Mouse (Mus musculus) c-Kit-positive CD71-negative TER-119-negative erythroid progenitor cells, embryonic 14.5 days (primary cell): ENCODE data around the gene Mcm10.
"Not testable (repeated sequence)": the region's sequence is repeated elsewhere in the genome, so short reads cannot be mapped to it uniquely, and the experiment has no call there.

Experiments
- DNase-seq: peaks from one replicate; pipeline ENCODE4 v3.0.0-alpha.2; 2013; ENCODE audit warnings: low read depth

Gene Mcm10

DNA sequence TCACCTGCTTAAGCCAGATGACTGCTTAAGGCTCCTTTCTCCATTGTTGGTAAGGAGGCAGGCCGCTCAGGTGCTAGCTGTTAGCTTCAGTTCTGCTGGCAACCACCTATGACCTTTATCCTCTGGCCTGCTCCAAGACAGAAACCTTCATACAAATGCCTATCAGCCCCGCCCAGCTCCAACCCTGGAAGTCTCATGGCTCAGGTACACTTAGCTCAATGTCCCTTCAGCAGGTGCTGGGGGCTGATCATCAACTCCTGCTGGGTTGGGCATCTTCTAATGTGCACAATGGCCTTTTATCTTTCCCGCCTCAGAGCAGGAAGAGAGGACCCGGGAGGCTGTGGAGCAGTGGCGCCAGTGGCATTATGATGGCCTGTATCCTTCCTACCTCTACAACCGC lies 27.6 kb downstream of the Mcm10 start:
- DNase-seq: no peak

DNA sequence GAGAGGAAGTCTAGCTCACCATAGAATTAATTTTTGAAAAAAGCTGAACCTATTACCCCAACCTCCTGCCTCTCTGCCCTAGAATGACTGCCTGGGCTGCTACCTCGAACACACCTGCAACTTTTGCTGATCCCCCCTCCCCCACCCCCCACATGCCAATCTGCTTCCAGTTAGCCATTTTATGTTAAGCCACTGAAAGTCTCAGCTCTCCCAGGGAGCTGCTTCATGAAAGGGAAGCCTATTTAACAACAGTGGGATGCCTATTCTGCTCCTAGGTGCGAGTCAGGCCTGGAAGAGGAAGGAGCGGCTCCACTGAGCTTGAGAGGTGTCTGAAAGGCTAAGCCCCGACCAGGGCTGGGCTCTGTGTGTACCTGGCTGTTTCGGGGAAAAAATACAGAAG lies 28.6 kb downstream of the Mcm10 start:
- no peak for DNase-seq

DNA sequence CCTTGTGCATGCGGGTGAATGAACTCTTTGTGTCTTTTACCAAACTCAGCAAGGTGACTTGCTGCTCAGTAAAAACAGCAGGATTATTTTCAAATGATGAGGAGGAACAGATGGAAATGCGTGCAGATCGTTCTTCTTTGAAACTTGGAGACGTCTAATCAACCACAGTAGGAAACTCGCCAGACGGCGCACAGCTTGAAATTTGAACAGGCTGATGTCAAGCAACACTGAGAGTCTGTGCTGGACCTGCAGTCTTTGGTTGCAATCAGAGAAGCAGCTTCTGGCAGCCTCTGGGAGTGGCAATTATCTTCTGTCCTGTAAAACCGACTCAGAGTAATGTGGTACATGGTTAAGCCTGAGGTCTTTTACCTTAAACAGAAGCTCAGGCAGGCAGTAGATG lies 34.5 kb downstream of the Mcm10 start:
- no peak for DNase-seq

DNA sequence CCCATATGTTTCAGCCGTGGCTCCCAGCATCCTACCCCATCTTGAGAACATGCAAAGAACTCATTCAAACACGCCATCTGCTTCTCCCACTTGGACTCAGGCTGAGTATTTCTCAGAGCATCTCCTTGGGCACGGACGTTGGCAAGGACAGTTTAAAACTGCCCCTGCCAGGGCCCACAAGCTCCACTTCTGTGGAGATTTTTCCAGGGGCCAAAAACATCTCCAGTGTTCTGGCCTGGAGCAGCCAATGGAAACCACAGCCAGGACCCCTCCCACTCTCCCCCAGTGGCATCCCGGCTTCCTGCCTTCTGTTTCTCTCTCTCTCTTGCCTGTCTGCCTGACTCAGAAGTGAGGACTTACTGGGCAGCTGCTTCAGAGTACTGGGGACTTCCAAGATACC lies 36.8 kb downstream of the Mcm10 start, which contains the start of gene Ucma:
Gene Ucma (plus strand): TSS at position 316 of the 400 bp plus-strand sequence.
- no peak for DNase-seq

DNA sequence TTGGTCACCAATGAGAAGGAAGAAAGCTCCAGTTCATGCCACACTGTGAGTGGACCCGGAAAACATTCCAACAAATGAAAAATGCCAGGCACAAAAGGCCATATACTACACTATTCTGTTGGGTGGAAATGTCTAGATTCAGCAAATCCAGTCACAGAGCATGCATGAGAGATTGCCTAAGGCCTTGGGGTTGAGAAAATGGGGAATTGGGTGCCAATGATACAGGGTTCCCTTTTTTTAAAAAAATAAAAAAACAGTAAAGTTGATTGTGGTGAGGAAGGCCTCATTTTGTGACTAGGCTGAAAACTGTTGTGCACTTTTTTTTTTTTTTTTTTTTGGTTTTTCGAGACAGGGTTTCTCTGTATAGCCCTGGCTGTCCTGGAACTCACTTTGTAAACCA lies 43.5 kb downstream of the Mcm10 start:
- no peak for DNase-seq

DNA sequence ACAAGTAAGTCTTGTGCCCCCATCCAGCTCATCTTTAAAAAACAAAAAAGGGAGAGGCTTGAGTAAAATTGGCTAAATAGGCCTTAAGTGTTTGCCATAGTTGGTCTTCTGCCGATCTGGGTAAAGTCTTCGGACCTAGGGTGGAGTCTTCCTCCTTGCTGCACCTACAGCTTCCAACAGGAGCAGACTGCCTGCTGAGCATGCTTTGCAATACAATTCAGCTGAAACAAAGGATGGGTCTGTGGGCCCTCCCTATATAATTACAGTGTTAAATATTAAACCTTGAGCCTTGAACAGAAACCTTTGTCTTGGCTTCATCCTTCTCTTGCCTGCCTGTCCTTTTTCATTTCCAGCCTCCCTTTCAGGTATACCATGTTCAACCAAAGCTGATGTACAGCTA lies 44.8 kb downstream of the Mcm10 start:
- DNase-seq: no peak

DNA sequence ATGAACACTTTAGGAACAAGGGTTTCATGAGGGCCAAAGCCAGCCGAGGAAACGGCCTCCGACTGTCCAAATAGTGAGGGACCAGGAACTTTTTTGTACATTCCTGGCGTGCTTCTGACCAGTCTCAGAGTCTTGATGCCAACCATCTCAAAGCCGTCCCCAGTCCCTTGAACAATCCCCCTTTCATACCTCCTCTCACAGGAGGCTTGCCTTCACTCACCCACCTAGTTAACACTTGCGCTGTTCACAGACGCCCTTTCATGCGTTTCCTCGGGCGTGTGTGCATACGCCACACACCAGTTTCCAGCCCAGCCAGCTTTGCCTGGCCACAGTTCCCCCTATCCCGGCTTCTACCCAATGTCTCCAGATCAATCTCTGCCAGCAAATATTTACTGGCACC lies 54.6 kb downstream of the Mcm10 start:
- no peak for DNase-seq

DNA sequence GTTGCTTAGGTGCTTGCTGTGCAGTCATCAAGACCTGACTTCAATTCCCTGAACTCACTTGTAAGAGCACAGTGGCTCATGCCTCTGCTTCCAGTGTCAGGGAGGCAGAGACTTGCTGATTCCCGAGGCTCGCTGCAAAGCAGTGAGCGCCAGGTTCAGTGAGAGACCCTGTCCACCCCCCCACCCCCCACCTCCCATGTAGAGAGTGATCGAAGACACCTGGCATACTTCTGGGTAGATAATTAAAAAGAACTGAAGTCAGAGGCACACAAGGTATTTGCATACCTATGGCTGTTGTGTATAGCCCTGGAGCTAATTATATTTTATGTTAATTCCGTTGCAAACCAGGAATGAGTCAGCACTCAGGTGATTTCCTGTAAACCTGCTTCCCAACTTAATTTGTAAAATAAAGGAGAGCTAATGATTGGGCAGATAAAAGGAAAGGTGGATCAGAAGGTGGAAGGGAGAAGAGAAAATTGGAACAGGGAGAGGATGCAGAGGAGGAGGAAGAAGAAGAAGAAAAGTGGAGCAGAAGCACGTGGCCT lies 58.3 kb downstream of the Mcm10 start:
- DNase-seq: no peak

DNA sequence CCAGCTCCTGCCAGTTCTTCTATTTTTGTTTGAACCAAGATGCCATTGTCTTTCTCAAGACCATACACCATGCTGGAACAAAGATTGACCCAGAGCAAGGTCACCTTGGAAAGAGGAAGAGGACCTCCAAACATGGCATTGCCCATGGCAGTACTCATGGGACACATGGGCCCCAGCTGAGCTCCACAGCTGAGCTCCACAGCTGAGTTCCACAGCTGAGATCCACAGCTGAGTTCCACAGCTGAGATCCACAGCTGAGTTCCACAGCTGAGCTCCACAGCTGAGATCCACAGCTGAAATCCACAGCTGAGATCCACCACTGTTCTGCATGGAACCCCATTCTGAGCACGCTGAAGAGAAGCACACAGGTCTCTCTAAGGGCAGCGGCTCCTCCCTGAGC lies 61.6 kb downstream of the Mcm10 start:
- DNase-seq: no peak

DNA sequence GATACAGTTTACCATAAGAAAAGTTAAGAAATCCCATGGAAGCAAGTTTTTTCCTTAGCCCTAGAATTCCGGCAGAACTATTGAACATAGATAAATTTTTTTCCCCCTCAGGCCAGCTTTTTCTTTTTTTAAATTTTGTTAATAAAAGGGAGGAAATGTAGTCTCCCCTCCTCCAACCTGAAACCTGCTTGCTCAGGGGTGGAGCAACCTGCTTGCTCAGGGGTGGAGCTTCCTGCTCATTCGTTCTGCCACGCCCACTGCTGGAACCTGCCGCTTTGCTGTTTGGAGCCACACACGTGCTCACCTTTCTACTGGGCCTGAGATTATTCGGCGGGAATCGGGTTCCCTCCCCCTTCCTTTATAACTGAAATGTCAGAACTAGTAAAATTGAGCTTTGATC lies 62.9 kb downstream of the Mcm10 start:
- not testable (repeated sequence) for DNase-seq

DNA sequence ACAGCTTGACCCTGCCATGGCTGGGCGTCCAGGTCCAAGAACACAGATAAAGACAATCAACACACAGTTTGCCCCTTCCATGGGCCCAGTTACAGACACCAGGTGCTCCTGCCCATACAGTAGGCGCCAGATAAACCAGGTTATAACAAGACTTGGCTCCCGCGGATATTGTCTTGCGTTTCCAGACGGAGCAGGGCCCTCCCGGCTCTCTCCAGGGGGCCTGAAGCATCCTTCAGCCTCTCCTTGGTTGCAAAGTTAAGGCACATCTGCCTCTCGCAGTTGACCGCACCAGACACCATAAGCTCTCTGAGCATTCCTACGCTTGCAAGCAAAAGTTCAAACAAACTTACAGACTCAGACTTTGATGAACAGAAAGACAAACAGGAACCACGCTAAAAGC lies 71.7 kb downstream of the Mcm10 start:
- no peak for DNase-seq
